Mouse (Mus musculus) CH12.LX (cell line): ENCODE measurements around the gene Hykk. TPM values are rescaled to one million over a fixed set of nuclear protein-coding genes. Genes with fewer than 3 reads are reported as not detected.

Experiments
- DNase-seq: peaks from one replicate; pipeline ENCODE4 v3.0.0-alpha.2; 2013; ENCODE audit errors: extremely low read depth
- H3K27ac ChIP-seq: 2 replicates; pipeline ENCODE4 v1.5.1; 2012; ENCODE audit warnings: low read depth, mild to moderate bottlenecking, control low read depth, moderate library complexity; ENCODE audit not compliant: insufficient read depth
- H3K27me3 ChIP-seq: replicated peaks from 2 replicates; pipeline ENCODE3; 2012; ENCODE audit warnings: inconsistent platforms
- H3K36me3 ChIP-seq, 2 experiments: replicated peaks in 1 of 2; 2 replicates each; pipeline versions ENCODE3 to v1.6.1; 2012; ENCODE audit warnings: inconsistent platforms in 1 of 2, low read length in 1 of 2, mild to moderate bottlenecking in 1 of 2, mixed read lengths in 1 of 2, moderate library complexity in 1 of 2; ENCODE audit not compliant: control insufficient read depth in 1 of 2, insufficient read depth in 1 of 2
- H3K4me1 ChIP-seq, 2 experiments: 2 replicates each; pipeline ENCODE4 v1.6.1; 2012; ENCODE audit warnings: inconsistent platforms in 1 of 2, moderate library complexity in 1 of 2; ENCODE audit not compliant: insufficient read depth in 2 of 2, control insufficient read depth in 1 of 2
- H3K4me2 ChIP-seq: 2 replicates; pipeline ENCODE4 v1.6.1; 2012; ENCODE audit warnings: low read depth, mild to moderate bottlenecking, control low read depth; ENCODE audit not compliant: poor library complexity, insufficient read depth, severe bottlenecking
- H3K4me3 ChIP-seq, 3 experiments: fragments of 150-350 bp in 1 of 3; sonication (generic) in 1 of 3; replicated peaks in 1 of 3; 2 replicates each; pipeline versions ENCODE3 to v1.5.1; 2011 to 2012; ENCODE audit warnings: low read depth in 2 of 3, low read length in 2 of 3, mild to moderate bottlenecking in 2 of 3, moderate library complexity in 2 of 3, control low read depth in 1 of 3, improper control_type of control experiment in 1 of 3, inconsistent platforms in 1 of 3, mixed read lengths in 1 of 3; ENCODE audit not compliant: poor library complexity in 1 of 3
- H3K79me2 ChIP-seq: replicated peaks from 2 replicates; pipeline ENCODE4 v1.6.1; 2012; ENCODE audit warnings: mild to moderate bottlenecking, moderate library complexity; ENCODE audit not compliant: control insufficient read depth, poor library complexity, insufficient read depth, severe bottlenecking; ENCODE audit errors: extremely low read depth
- H3K9ac ChIP-seq: 2 replicates; pipeline ENCODE4 v1.6.1; 2012; ENCODE audit warnings: low read depth, mild to moderate bottlenecking, control low read depth, moderate library complexity; ENCODE audit not compliant: insufficient read depth
- H3K9me3 ChIP-seq: replicated peaks from 2 replicates; pipeline ENCODE3; 2012; ENCODE audit warnings: low read length, inconsistent platforms, mixed read lengths
- BHLHE40 ChIP-seq: IDR thresholded peaks from 2 replicates; pipeline ENCODE4 v1.6.1; 2011; ENCODE audit warnings: mild to moderate bottlenecking, low read depth, low read length, improper control_type of control experiment
- CHD1 ChIP-seq: IDR thresholded peaks from 2 replicates; pipeline ENCODE4 v1.6.1; 2012; ENCODE audit warnings: low read depth, low read length, improper control_type of control experiment, inconsistent platforms
- E2F4 ChIP-seq: IDR thresholded peaks from 2 replicates; pipeline ENCODE4 v1.6.1; 2011; ENCODE audit warnings: low read depth, low read length, improper control_type of control experiment; ENCODE audit not compliant: insufficient replicate concordance
- EP300 ChIP-seq: IDR thresholded peaks from 2 replicates; pipeline ENCODE4 v1.6.1; 2011; ENCODE audit warnings: low read length, improper control_type of control experiment
- ETS1 ChIP-seq: conservative IDR thresholded peaks from 2 replicates; pipeline ENCODE4 v1.6.1; 2012; ENCODE audit warnings: low read depth, mild to moderate bottlenecking, inconsistent platforms, low read length, improper control_type of control experiment, moderate library complexity
- GABPA ChIP-seq: IDR thresholded peaks from 2 replicates; pipeline ENCODE4 v1.6.1; 2012; ENCODE audit warnings: low read depth, low read length, improper control_type of control experiment, inconsistent platforms; ENCODE audit not compliant: insufficient replicate concordance
- IRF4 ChIP-seq: IDR thresholded peaks from 2 replicates; pipeline ENCODE4 v1.6.1; 2014; ENCODE audit warnings: low read depth, mild to moderate bottlenecking, inconsistent platforms, low read length, improper control_type of control experiment
- MAFK ChIP-seq: IDR thresholded peaks from 2 replicates; pipeline ENCODE4 v1.6.1; 2011; ENCODE audit warnings: low read length, improper control_type of control experiment; ENCODE audit not compliant: insufficient replicate concordance
- MAX ChIP-seq: IDR thresholded peaks from 2 replicates; pipeline ENCODE4 v1.6.1; 2011; ENCODE audit warnings: low read length, improper control_type of control experiment
- MAZ ChIP-seq: IDR thresholded peaks from 2 replicates; pipeline ENCODE4 v1.6.1; 2012; ENCODE audit warnings: low read depth, mild to moderate bottlenecking, inconsistent platforms, low read length, improper control_type of control experiment, moderate library complexity
- MEF2A ChIP-seq: IDR thresholded peaks from 2 replicates; pipeline ENCODE4 v1.6.1; 2014; ENCODE audit warnings: low read depth, mild to moderate bottlenecking, inconsistent platforms, low read length, improper control_type of control experiment, borderline replicate concordance
- MYC ChIP-seq: IDR thresholded peaks from 2 replicates; pipeline ENCODE4 v1.6.1; 2011; ENCODE audit warnings: low read depth, mild to moderate bottlenecking, improper control_type of control experiment, low read length
- NRF1 ChIP-seq: IDR thresholded peaks from 2 replicates; pipeline ENCODE4 v1.6.1; 2014; ENCODE audit warnings: low read depth, mild to moderate bottlenecking, inconsistent platforms, low read length, improper control_type of control experiment, moderate library complexity
- POLR2AphosphoS2 ChIP-seq: IDR thresholded peaks from 2 replicates; pipeline ENCODE4 v1.6.1; 2011; ENCODE audit warnings: low read depth, low read length, improper control_type of control experiment
- TCF12 ChIP-seq: IDR thresholded peaks from 2 replicates; pipeline ENCODE4 v1.6.1; 2014; ENCODE audit warnings: low read depth, mild to moderate bottlenecking, inconsistent platforms, low read length, improper control_type of control experiment
- UBTF ChIP-seq: IDR thresholded peaks from 2 replicates; pipeline ENCODE4 v1.6.1; 2012; ENCODE audit warnings: low read depth, mild to moderate bottlenecking, inconsistent platforms, low read length, improper control_type of control experiment, moderate library complexity
- USF1 ChIP-seq: IDR thresholded peaks from 2 replicates; pipeline ENCODE4 v1.6.1; 2014; ENCODE audit warnings: low read depth, mild to moderate bottlenecking, inconsistent platforms, low read length, improper control_type of control experiment
- ZC3H11A ChIP-seq: IDR thresholded peaks from 2 replicates; pipeline ENCODE4 v1.6.1; 2012; ENCODE audit warnings: low read depth, mild to moderate bottlenecking, inconsistent platforms, low read length, improper control_type of control experiment
- ZKSCAN1 ChIP-seq: IDR thresholded peaks from 2 replicates; pipeline ENCODE4 v1.6.1; 2012; ENCODE audit warnings: low read depth, inconsistent platforms, low read length, improper control_type of control experiment, borderline replicate concordance
- dilution Hi-C: fragments of 300-500 bp; cut with MboI; formaldehyde crosslinking; loops from 2 replicates; pipeline ENCODE4 v1.14.3; 2020; ENCODE audit warnings: low sequenced_read_pairs; ENCODE audit not compliant: extremely low pct_unique_long_range_greater_than_20kb, extremely low pct_ligation_motif_present
- in situ Hi-C: fragments of 300-500 bp; cut with MboI; formaldehyde crosslinking; loops from 3 replicates; pipeline ENCODE4 v1.14.3; 2019; ENCODE audit warnings: low sequenced_read_pairs, low pct_ligation_motif_present, low pct_unique_long_range_greater_than_20kb, mixed read lengths
- polyA plus RNA-seq: library from polyadenylated mRNA; unstranded; fragments of >175 nt; gene quantifications from 2 replicates; pipeline ENCODE4 v1.2.1, GENCODE M21; 2012; ENCODE audit warnings: low read depth; ENCODE audit not compliant: insufficient read length
- total RNA-seq, 2 experiments: library from RNA; depleted of rRNA; stranded (reverse); fragments of 300-350 nt in 1 of 2; fragments of >200 nt in 1 of 2; gene quantifications; 2 replicates each; pipeline ENCODE4 v1.2.3; 2012 to 2014

Gene Hykk
- total and polyA plus RNA-seq, 3 experiments, result 0.15 to 0.23 (median 0.17) TPM

GRCm38 (mm10) chr9:54909446-54909845 lies 7.6 kb upstream of the Hykk start:
- peaks cover 18 to 67% of the 10 kb centered on the region in 2 experiments for H3K36me3 ChIP-seq
- no peak overlapping the region for H3K4me2 ChIP-seq
- no peak for DNase-seq
- H3K4me1 ChIP-seq, result no peaks in the 10 kb centered on the region
- in situ Hi-C loops (no loop called here), dilution Hi-C loops (no loop called here)
- no peak overlapping the region for H3K4me3 ChIP-seq
- no peak overlapping the region for H3K9ac ChIP-seq
- no peaks in the 10 kb centered on the region for H3K27me3 ChIP-seq
- TF ChIP-seq MAZ (no peak), E2F4 (no peak), NRF1 (no peak), GABPA (no peak), MAX (no peak), POLR2AphosphoS2 (no peak), IRF4 (no peak), CHD1 (no peak), ZKSCAN1 (no peak), BHLHE40 (no peak), ETS1 (no peak)
- no peaks in the 10 kb centered on the region for H3K9me3 ChIP-seq
- H3K79me2 ChIP-seq, result no peaks in the 10 kb centered on the region
- H3K27ac ChIP-seq, result no peak overlapping the region

- no peaks in the 10 kb centered on the region for H3K79me2 ChIP-seq
- H3K27ac ChIP-seq, result no peak overlapping the region
- H3K36me3 ChIP-seq, result peaks cover 0 to 13% of the 10 kb centered on the region in 2 experiments
- no peak overlapping the region for H3K4me3 ChIP-seq
- TF ChIP-seq USF1 (no peak), ETS1 (no peak), MAFK (no peak), MYC (no peak), UBTF (no peak), CHD1 (no peak), E2F4 (no peak), MAX (no peak), EP300 (no peak), TCF12 (no peak), ZC3H11A (no peak), MEF2A (no peak), BHLHE40 (no peak), POLR2AphosphoS2 (no peak)
- in situ Hi-C loops, result no loop called here
- peaks cover 6% of the 10 kb centered on the region for H3K9me3 ChIP-seq
- H3K4me1 ChIP-seq, result no peaks in the 10 kb centered on the region; a peak in 1 of 4 replicates
- dilution Hi-C loops, result no loop called here
- DNase-seq, result no peak
- H3K27me3 ChIP-seq, result no peaks in the 10 kb centered on the region
- H3K4me2 ChIP-seq, result no peak overlapping the region
- no peak overlapping the region for H3K9ac ChIP-seq
Measured at GRCm38 (mm10) chr9:54915576-54915975, 1.5 kb upstream of the Hykk start.
